Mouse (Mus musculus): ENCODE data around the gene Rlf.
"Not testable (repeated sequence)": the region's sequence is repeated elsewhere in the genome, so short reads cannot be mapped to it uniquely, and the experiment has no call there.

Rlf gene

DNA sequence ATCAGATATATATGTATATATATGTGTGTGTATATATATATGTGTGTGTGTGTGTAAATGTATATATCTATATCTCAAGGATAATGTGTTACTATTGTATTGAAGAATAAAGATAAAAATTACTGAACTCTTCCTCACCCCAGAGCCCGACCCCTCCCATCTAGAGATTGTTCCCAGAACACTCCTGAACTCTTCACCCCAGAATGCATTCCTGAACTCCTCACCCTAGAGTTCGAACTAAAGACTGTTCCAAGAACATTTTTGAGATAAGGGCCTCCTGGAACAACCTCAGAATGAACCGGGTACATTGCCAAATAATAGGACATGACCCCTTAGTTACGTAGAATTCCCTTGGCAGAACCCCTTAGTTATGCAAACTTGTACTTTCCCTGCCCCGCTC lies 48.2 kb downstream of the Rlf start:
- DNase-seq (ENCODE audit: extremely low spot score, low read depth, low spot score): not testable (repeated sequence)

- DNase-seq (ENCODE audit: extremely low spot score, low read depth, low spot score): no peak
Measured at GRCm38 (mm10) chr4:121163501-121164030, 51.3 kb downstream of the Rlf start.

DNA sequence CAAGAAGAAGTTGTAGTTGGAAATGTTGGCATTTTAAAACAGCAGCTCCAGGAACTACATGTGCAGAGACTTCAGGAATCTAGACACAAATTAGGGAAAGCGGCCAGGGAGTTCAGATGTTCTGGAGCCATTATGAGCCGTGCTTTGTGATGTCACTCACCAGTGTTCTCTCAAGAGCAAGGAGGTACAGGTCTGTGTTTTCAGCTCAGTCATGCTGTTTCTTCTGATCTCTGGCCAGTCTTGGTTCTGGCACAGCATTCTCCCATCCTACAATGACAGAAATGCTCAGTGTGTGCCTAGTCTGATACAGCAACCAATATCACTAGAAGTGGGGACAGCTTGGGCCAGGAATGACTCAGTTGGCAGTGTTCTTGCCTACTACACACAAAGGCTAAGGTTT lies 105.8 kb downstream of the Rlf start, which contains the start of gene Tmco2:
Tmco2 (minus strand) TSS at position 101 of the 400 bp plus-strand sequence.
- no peak for DNase-seq (ENCODE audit: extremely low spot score, low read depth, low spot score)

GRCm38 (mm10) chr4:121103304-121103703 lies 111.6 kb downstream of the Rlf start:
- DNase-seq (ENCODE audit: extremely low spot score, low read depth, low spot score): no peak

DNA sequence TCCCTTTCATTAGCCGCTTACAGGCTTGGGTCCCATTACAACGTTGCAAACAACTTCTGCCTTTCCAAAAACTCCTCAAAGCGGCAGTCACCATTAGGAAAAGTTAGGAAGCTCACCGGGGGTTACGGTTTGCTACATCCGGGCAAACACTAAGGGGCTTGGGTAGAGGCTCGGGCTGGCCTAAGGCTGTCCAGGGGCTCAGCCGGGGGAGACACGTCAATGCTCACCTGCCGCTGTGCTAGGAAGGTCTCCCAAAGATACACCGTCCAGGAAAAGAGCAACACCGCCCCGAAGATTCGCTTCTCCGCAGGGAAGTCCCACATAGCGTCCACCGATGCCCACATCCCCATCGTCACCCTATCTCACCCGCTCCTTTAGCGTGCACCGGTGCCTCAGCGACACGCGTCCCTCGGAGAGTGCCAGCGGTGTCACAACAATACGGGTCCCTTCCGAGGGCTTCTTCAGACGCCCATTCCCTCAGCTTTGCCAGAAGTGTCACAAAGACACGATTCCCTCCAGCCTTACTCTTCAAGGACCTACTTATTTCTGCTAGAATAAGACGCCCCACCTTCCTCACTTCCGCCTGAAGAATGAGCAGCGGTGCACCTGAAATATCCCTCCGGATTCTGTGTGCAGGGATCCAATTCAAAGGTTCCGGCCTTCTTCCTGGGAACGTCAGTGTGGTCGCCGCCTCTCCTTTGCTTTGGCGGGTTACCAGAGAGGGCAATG lies 117.1 kb downstream of the Rlf start, which contains the start of gene Zmpste24:
Zmpste24 (minus strand) TSS at position 592 of the 729 bp plus-strand sequence.
- DNase-seq (ENCODE audit: extremely low spot score, low read depth, low spot score): peak; percentile 93
